Mouse (Mus musculus) right cerebral cortex, postnatal 10 days (tissue): ENCODE data around the gene Plcb3.

Experiments
- DNase-seq, 2 experiments: peaks; one replicate each; pipeline ENCODE4 v3.0.0; 2021; ENCODE audit warnings: low spot score in 2 of 2

The Plcb3 gene

GRCm38 (mm10) chr19:6903031-6903430 is 73.2 kb downstream of the Plcb3 start:
- no peak for DNase-seq
